Mouse (Mus musculus) megakaryocyte-erythroid progenitor cell, adult 5-6 weeks (primary cell): ENCODE data around the gene Arhgap20. TPM values are rescaled to one million over a fixed set of nuclear protein-coding genes. Genes with fewer than 3 reads are reported as not detected.

Experiments used
- ATAC-seq: replicated peaks from 2 replicates; pipeline ENCODE4 v1.8.0; 2016; ENCODE audit warnings: mild to moderate bottlenecking, inconsistent platforms; ENCODE audit not compliant: severe bottlenecking, poor library complexity, low FRiP score, low TSS enrichment
- total RNA-seq, 2 experiments: library from RNA; stranded (forward) in 1 of 2; stranded (reverse) in 1 of 2; fragments of 200-1000, 215-1000 nt in 1 of 2; fragments of >200 nt in 1 of 2; fragmentation: Nextera tagmentation in 1 of 2; gene quantifications; 2 replicates each; pipeline ENCODE4 v1.2.3; 2014 to 2017

Gene Arhgap20
- total RNA-seq, 2 experiments from 2014 or later, result not detected

- no peak for ATAC-seq
Observed at GRCm38 (mm10) chr9:51788466-51788865, 23.3 kb downstream of the Arhgap20 start.

DNA sequence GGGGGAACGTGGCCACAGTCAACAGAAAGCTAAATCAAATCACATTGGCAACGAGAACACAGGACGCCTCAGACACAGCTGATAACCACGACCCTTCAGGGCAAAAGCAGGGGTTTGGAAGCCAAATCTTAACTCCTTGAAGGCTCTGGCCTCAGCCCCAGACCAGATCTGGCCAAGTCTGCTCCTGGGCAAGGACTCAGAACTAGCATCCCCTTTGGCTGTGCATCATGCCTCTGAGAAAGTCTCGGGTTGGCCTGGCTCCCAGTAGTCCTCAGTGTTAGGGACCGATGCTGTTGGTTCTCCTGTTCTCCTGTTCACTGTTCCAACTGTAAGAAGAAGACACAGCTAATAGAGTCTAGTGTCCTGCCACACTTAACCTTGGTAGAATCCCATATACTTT is 30.1 kb downstream of the Arhgap20 start:
- ATAC-seq, result no peak

GRCm38 (mm10) chr9:51798251-51798650 is 33.1 kb downstream of the Arhgap20 start:
- no peak for ATAC-seq

GRCm38 (mm10) chr9:51799156-51799555 is 34.0 kb downstream of the Arhgap20 start:
- ATAC-seq, result no peak

DNA sequence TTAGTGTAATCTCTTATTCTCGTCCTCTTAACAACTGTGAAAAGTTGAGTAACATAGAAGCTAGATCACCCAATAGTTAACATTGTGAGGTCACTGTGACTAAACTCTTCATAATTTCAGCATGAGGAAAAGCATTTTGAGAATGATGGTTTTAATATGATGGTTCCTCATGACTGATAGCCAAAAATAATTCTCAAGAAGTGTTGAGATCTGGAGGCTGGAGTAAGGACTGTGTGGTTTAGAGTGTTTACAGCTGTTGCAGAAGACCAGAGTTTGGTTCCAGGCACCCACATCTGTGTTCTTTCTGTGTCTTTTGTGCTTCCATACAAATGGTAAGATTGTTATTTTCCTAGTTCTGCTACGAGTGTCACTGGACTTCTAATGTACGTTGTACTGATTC is 42.1 kb downstream of the Arhgap20 start:
- no peak for ATAC-seq

GRCm38 (mm10) chr9:51812931-51813330 is 47.8 kb downstream of the Arhgap20 start:
- no peak for ATAC-seq

GRCm38 (mm10) chr9:51824516-51824915 is 59.4 kb downstream of the Arhgap20 start:
- no peak for ATAC-seq

DNA sequence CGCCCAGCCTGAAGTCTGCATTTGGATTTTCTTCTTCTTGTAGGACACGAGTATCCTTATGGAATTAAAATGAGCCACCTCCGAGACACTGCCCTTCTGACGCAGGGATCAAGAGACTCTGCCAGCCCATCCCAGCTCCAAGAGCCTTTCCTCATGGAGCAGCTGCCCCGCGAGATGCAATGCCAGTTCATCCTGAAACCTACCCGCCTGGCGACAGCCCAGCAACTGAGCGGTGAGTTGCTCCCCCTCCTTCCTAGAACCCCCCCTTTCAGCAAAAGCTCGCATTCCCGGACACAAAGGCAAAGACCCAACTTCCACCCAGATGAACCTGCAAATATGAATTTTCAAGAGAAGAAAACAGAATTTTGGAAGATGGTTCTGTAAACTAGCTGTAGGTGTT is 66.5 kb downstream of the Arhgap20 start:
- ATAC-seq, result no peak

DNA sequence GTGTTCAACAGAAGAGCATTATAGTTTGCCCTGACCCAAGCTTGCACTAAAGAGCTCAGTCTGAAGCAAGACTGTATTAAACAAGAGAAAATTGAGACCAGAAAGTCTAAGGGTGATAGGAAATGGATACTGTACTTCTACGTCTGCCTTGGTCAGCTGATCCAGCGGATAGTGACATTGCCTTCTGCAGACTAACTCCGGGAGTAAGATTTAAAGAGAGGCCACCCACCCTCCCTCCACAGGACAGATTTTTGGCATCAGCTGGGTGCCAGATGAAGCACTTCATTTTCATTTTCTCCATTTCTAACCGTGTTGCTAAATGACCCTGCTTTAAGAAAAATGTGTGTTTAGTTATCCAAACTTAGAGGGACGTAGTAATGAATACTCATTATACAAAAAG is 67.2 kb downstream of the Arhgap20 start:
- ATAC-seq, result no peak

DNA sequence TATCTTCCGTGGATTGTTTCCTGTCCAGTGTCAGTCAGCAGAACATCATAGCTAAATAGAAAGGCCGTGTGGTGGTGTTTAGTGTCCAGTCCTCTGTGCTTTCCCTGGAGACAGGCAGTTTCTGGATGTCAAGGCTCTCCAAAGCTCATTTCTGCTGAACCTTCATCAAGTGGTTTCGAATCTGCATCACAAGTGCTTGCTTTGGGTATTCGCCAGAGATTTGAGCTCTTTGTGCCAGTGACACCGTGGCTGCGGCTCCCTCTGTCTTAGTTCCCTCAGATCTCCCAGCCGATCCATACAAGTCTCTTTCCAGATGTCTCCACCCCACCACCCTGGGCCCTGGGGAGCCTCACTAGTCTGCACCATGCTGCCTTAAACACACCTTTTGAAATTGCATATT is 72.6 kb downstream of the Arhgap20 start:
- no peak for ATAC-seq

- ATAC-seq, result no peak
Observed at GRCm38 (mm10) chr9:51843216-51843615, 78.1 kb downstream of the Arhgap20 start.

GRCm38 (mm10) chr9:51845796-51846195 is 80.7 kb downstream of the Arhgap20 start:
- no peak for ATAC-seq

DNA sequence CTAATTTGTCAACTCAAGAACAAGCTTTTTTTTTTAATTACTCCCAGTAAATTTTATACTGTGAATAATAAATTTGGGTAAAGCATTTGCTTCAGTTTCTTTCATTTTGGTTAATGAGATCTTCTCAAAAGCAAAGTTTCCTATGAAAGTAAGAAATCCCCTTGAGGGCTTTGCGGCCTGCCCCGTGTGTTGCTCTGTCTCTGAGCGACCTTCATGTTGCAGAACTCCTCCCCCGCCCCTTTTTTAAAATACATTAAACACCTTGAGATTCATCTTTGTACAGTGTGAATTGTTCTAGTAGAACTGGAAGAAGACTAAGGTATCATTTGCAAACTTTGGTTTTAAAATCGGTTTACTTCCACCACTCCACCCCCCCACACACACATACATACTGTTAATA is 88.6 kb downstream of the Arhgap20 start:
- no peak for ATAC-seq

GRCm38 (mm10) chr9:51864273-51864672 is 99.1 kb downstream of the Arhgap20 start:
- no peak for ATAC-seq

GRCm38 (mm10) chr9:51866634-51867033 is 101.5 kb downstream of the Arhgap20 start:
- ATAC-seq, result no peak

- no peak for ATAC-seq
Observed at GRCm38 (mm10) chr9:51869056-51869455, 103.9 kb downstream of the Arhgap20 start.

- ATAC-seq, result no peak
Observed at GRCm38 (mm10) chr9:51874348-51874747, 109.2 kb downstream of the Arhgap20 start.

DNA sequence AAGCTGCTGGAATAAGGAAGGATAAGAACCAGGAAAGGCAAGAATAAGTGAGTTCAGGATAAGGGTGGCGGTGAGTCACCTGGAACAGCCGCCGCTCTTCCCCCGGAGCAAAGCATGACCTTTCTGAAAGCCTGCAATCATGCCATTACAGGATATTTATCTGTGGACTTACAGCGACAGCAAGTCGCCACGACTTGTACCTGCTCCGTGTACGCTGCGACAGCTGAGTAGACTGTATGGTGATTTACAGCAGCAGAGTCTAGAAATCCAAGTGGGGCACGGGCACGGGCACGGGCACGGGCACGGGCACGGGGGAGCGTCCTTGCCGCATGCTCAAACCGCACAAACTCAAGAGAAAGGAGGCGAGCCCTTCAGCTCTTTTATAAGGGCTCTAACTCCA is 110.4 kb downstream of the Arhgap20 start:
- no peak for ATAC-seq

- ATAC-seq, result no peak
Observed at GRCm38 (mm10) chr9:51881386-51881785, 116.2 kb downstream of the Arhgap20 start.

DNA sequence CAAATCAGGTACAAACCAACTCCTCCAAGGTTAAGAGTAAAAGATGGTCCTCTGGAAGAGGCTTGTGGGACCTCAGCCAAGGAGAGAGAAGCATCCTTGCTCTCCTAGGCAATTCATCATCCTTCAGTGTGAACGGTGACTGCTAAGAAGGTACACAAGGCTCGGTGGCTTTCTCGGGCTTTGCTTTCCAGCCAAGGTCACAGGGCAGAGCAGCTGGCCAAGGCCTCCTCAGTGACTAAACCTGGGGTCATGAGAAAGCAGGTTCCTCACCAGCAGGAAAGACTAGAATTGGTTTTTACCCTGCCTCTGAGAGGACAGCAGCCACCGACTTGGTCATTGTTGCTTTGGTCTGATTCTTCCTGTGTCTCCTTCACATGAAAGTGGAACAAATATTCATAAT is 116.7 kb downstream of the Arhgap20 start:
- no peak for ATAC-seq

DNA sequence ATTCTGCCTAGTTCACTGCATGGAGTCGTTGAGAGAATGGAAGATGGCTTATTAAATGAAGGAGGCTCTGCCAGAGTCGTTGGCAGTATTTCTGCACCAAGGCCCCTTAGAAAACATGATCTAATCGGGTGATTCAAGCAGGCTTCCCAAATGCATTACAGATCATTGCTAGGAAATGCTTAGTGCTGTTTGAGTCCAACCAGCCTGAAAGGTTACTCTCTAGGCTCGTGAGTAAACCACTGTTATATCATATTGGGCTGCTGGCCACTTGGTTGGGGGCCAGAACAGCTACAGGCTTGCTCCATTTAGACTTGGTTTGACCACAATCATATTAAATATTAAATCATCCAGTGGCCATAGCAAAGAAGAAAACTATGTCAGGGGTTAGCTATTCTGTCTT is 118.2 kb downstream of the Arhgap20 start:
- no peak for ATAC-seq

DNA sequence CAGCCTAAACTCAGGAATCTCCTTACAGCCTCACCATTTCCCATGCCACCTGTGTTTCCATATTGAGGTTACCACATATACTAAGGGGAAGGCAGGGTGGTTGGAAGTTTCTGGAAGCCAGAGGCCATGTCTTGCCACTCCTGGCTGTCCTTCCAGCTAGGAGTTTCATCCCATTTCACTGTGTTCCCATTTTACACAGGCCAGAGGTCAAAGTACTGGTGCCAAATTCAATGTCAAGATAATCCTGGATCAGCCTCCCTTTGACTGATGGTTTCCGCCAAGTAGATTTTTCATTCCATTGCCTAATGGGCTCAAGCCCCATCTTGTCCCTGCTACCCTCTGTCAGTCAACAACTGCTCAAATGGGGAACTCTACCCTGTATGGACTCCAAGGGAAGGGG is 127.8 kb downstream of the Arhgap20 start:
- no peak for ATAC-seq
